Mouse (Mus musculus) cerebellum, postnatal 36 days (tissue): ENCODE results near the gene Arhgef2.

Source experiments
- DNase-seq, 2 experiments: peaks; one replicate each; pipeline ENCODE4 v3.0.0; 2021 to 2022; ENCODE audit warnings: mixed read lengths in 2 of 2

Arhgef2 gene

GRCm38 (mm10) chr3:88622113-88622940 is 16.6 kb downstream of the Arhgef2 start:
- peak; percentile 48 to 55 for DNase-seq

GRCm38 (mm10) chr3:88622941-88623345 is 17.2 kb downstream of the Arhgef2 start:
- DNase-seq = peak in 1 of 2 experiments; percentile 43

GRCm38 (mm10) chr3:88623346-88624135 is 17.8 kb downstream of the Arhgef2 start:
- peak in 1 of 2 experiments; percentile 41 for DNase-seq

- DNase-seq = peak; percentile 71 to 80
Measured at GRCm38 (mm10) chr3:88624324-88624723, 18.6 kb downstream of the Arhgef2 start.

GRCm38 (mm10) chr3:88624951-88625350 is 19.2 kb downstream of the Arhgef2 start:
- no peak for DNase-seq

- DNase-seq = no peak
Measured at GRCm38 (mm10) chr3:88625531-88625930, 19.8 kb downstream of the Arhgef2 start.

- no peak for DNase-seq
Measured at GRCm38 (mm10) chr3:88626316-88626715, 20.6 kb downstream of the Arhgef2 start.

GRCm38 (mm10) chr3:88627114-88627513 is 21.3 kb downstream of the Arhgef2 start:
- DNase-seq = no peak

- no peak for DNase-seq
Measured at GRCm38 (mm10) chr3:88627535-88627934, 21.8 kb downstream of the Arhgef2 start.

- no peak for DNase-seq
Measured at GRCm38 (mm10) chr3:88628766-88629165, 23.0 kb downstream of the Arhgef2 start.

- DNase-seq = no peak
Measured at GRCm38 (mm10) chr3:88629244-88629643, 23.5 kb downstream of the Arhgef2 start.

GRCm38 (mm10) chr3:88630018-88630417 is 24.3 kb downstream of the Arhgef2 start:
- DNase-seq = no peak

GRCm38 (mm10) chr3:88630849-88631341 is 25.1 kb downstream of the Arhgef2 start:
- no peak for DNase-seq

GRCm38 (mm10) chr3:88631921-88632587 is 26.3 kb downstream of the Arhgef2 start:
- DNase-seq = peak; percentile 40 to 44

- DNase-seq = no peak
Measured at GRCm38 (mm10) chr3:88633056-88633455, 27.3 kb downstream of the Arhgef2 start.

- no peak for DNase-seq
Measured at GRCm38 (mm10) chr3:88635506-88636275, 29.9 kb downstream of the Arhgef2 start.

GRCm38 (mm10) chr3:88636555-88636986 is 30.8 kb downstream of the Arhgef2 start:
- no peak for DNase-seq

- no peak for DNase-seq
Measured at GRCm38 (mm10) chr3:88637134-88637533, 31.4 kb downstream of the Arhgef2 start.

- DNase-seq = no peak
Measured at GRCm38 (mm10) chr3:88639239-88639638, 33.5 kb downstream of the Arhgef2 start.

- DNase-seq = peak; percentile 74 to 81
Measured at GRCm38 (mm10) chr3:88640676-88641075, 34.9 kb downstream of the Arhgef2 start.

GRCm38 (mm10) chr3:88643078-88643477 is 37.3 kb downstream of the Arhgef2 start:
- no peak for DNase-seq

GRCm38 (mm10) chr3:88645937-88646336 is 40.2 kb downstream of the Arhgef2 start:
- DNase-seq = no peak
